Mouse (Mus musculus): ENCODE data around the gene Nlgn1. TPM values are rescaled to one million over a fixed set of nuclear protein-coding genes. Genes with fewer than 3 reads are reported as not detected.

Nlgn1 gene
- polyA plus RNA-seq, 1 experiment from 2014 or later: not detected

DNA sequence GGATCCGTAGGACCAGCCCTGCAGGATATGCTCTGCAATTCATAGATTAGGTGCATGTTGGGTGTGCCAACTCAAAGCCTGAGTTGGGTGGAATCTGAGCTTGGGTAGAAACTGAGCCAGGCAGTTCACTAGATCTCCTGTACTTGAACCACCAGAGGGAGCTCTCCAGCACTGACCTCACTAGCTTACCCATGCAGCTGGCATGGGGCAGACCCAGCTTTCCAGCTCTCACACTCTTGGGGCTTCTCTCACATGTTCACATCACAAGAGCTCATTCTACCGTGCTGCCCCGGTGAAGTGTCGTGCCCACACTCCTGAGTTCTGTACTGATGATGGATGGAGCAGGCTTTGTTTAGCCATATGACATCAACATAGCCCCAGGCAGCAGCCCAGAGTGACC lies 679.2 kb downstream of the Nlgn1 start:
- DNase-seq (no peak), ATAC-seq (no peak)
- Histone ChIP-seq H3K9ac (replicated peaks) (no peak overlapping the region), H3K27ac (ENCODE audit: low read depth) (no peak overlapping the region), H3K36me3 (replicated peaks; ENCODE audit: insufficient read depth, low read length) (no peaks in the 10 kb centered on the region), H3K4me3 (ENCODE audit: low read depth, low read length) (no peak overlapping the region), H3K4me2 (ENCODE audit: low read depth, low read length) (no peak overlapping the region), H3K27me3 (ENCODE audit: insufficient read depth, low read length) (no peaks in the 10 kb centered on the region), H3K4me1 (ENCODE audit: insufficient read depth) (no peaks in the 10 kb centered on the region), H3K9me3 (ENCODE audit: low read length) (no peaks in the 10 kb centered on the region; the same call in 1 of the 2 replicates)
- TF ChIP-seq EP300 (IDR thresholded peaks at IDR 0.05; ENCODE audit: low read depth) (no peak), CTCF (IDR thresholded peaks at IDR 0.05; ENCODE audit: low read depth) (no peak)
- WGBS (ENCODE audit: insufficient replicate concordance): 64% methylated on average over 4 of the region's 4 CpGs

- no peaks in the 10 kb centered on the region for H3K27me3 ChIP-seq (ENCODE audit: insufficient read depth, low read length)
- no peak for ATAC-seq
- TF ChIP-seq CTCF (IDR thresholded peaks at IDR 0.05; ENCODE audit: low read depth): no peak
- TF ChIP-seq EP300 (IDR thresholded peaks at IDR 0.05; ENCODE audit: low read depth): no peak
- no peak overlapping the region for H3K9ac ChIP-seq (replicated peaks)
- H3K36me3 ChIP-seq (replicated peaks; ENCODE audit: insufficient read depth, low read length): no peaks in the 10 kb centered on the region
- 80% methylated on average over 4 of the region's 4 CpGs for WGBS (ENCODE audit: insufficient replicate concordance)
- no peak overlapping the region for H3K27ac ChIP-seq (ENCODE audit: low read depth)
- no peaks in the 10 kb centered on the region for H3K4me1 ChIP-seq (ENCODE audit: insufficient read depth)
- no peak for DNase-seq
- no peaks in the 10 kb centered on the region for H3K9me3 ChIP-seq (ENCODE audit: low read length)
- H3K4me2 ChIP-seq (ENCODE audit: low read depth, low read length): no peak overlapping the region
- no peak overlapping the region for H3K4me3 ChIP-seq (ENCODE audit: low read depth, low read length)
These were observed 686.2 kb downstream of the Nlgn1 start for GRCm38 (mm10) chr3:25645895-25646691.

DNA sequence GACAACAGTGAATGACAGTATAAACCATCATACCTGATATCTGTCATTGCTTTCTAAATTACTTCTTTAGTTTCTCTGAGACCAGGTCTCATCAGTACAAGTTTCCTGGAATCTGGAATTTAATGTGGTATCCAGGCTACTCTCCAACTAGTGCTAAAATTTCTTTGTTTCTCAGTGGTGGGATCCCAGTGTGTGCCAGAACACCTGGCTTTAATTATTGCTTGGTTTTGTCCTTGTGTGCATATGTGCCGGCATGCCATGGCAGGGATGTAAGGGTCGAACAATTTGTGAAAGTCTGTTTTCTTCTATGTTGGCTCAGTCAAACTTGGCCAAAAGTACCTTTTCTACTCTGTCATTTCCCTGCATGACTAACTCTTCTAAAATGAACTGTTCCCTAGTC lies 703.1 kb downstream of the Nlgn1 start:
- no peaks in the 10 kb centered on the region for H3K4me1 ChIP-seq (ENCODE audit: insufficient read depth)
- WGBS (ENCODE audit: insufficient replicate concordance): 73% methylated on average over 2 of the region's 2 CpGs
- H3K9me3 ChIP-seq (ENCODE audit: low read length): no peaks in the 10 kb centered on the region
- no peak overlapping the region for H3K27ac ChIP-seq (ENCODE audit: low read depth)
- TF ChIP-seq EP300 (IDR thresholded peaks at IDR 0.05; ENCODE audit: low read depth) (no peak), CTCF (IDR thresholded peaks at IDR 0.05; ENCODE audit: low read depth) (no peak)
- H3K4me2 ChIP-seq (ENCODE audit: low read depth, low read length): no peak overlapping the region
- H3K27me3 ChIP-seq (ENCODE audit: insufficient read depth, low read length): no peaks in the 10 kb centered on the region
- no peaks in the 10 kb centered on the region for H3K36me3 ChIP-seq (replicated peaks; ENCODE audit: insufficient read depth, low read length)
- H3K4me3 ChIP-seq (ENCODE audit: low read depth, low read length): no peak overlapping the region
- no peak for ATAC-seq
- no peak overlapping the region for H3K9ac ChIP-seq (replicated peaks)
- no peak for DNase-seq

- H3K9me3 ChIP-seq (ENCODE audit: low read length): no peaks in the 10 kb centered on the region
- no peak overlapping the region for H3K4me2 ChIP-seq (ENCODE audit: low read depth, low read length)
- no peaks in the 10 kb centered on the region for H3K27me3 ChIP-seq (ENCODE audit: insufficient read depth, low read length)
- no peak overlapping the region for H3K4me3 ChIP-seq (ENCODE audit: low read depth, low read length)
- DNase-seq (no peak), ATAC-seq (no peak)
- no peak overlapping the region for H3K9ac ChIP-seq (replicated peaks)
- no peaks in the 10 kb centered on the region for H3K4me1 ChIP-seq (ENCODE audit: insufficient read depth)
- H3K27ac ChIP-seq (ENCODE audit: low read depth): no peak overlapping the region
- WGBS (ENCODE audit: insufficient replicate concordance): 50% methylated on average over 1 of the region's 1 CpGs
- no peaks in the 10 kb centered on the region for H3K36me3 ChIP-seq (replicated peaks; ENCODE audit: insufficient read depth, low read length)
- TF ChIP-seq EP300 (IDR thresholded peaks at IDR 0.05; ENCODE audit: low read depth) (no peak), CTCF (IDR thresholded peaks at IDR 0.05; ENCODE audit: low read depth) (no peak)
These were observed 725.7 kb downstream of the Nlgn1 start for GRCm38 (mm10) chr3:25606597-25606996.

GRCm38 (mm10) chr3:25597513-25597912 lies 734.7 kb downstream of the Nlgn1 start:
- TF ChIP-seq CTCF (IDR thresholded peaks at IDR 0.05; ENCODE audit: low read depth) (no peak), EP300 (IDR thresholded peaks at IDR 0.05; ENCODE audit: low read depth) (no peak)
- ATAC-seq: no peak
- H3K4me2 ChIP-seq (ENCODE audit: low read depth, low read length): no peak overlapping the region

DNA sequence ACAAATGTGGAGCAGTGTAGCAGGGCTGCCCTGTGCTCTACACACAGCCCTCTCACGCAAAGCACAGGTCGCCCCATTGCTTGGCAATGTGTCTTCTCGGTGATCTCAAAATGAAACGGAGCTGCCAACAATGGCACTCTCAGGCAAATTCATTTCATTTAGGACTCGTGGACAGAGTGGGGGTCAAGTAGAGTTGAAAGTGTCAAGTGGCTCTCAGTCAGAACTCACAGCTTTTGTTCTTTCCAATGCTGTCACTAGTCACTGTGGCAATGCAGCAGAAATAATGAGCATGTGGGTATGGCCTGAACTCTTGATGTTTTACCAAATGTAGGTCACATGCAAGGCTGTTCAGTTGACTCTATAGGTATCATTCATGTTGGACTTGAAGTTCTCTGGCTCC lies 756.7 kb downstream of the Nlgn1 start:
- no peak overlapping the region for H3K27ac ChIP-seq (ENCODE audit: low read depth)
- WGBS (ENCODE audit: insufficient replicate concordance): 70% methylated on average over 5 of the region's 5 CpGs
- no peaks in the 10 kb centered on the region for H3K36me3 ChIP-seq (replicated peaks; ENCODE audit: insufficient read depth, low read length)
- ATAC-seq (no peak), DNase-seq (no peak)
- H3K9me3 ChIP-seq (ENCODE audit: low read length): no peaks in the 10 kb centered on the region
- H3K4me2 ChIP-seq (ENCODE audit: low read depth, low read length): no peak overlapping the region
- no peak for TF ChIP-seq EP300 (IDR thresholded peaks at IDR 0.05; ENCODE audit: low read depth)
- TF ChIP-seq CTCF (IDR thresholded peaks at IDR 0.05; ENCODE audit: low read depth): no peak
- H3K9ac ChIP-seq (replicated peaks): no peak overlapping the region
- no peaks in the 10 kb centered on the region for H3K4me1 ChIP-seq (ENCODE audit: insufficient read depth)
- H3K27me3 ChIP-seq (ENCODE audit: insufficient read depth, low read length): no peaks in the 10 kb centered on the region
- no peak overlapping the region for H3K4me3 ChIP-seq (ENCODE audit: low read depth, low read length)

More at GRCm38 (mm10) chr3:25597513-25597912, 734.7 kb downstream of the Nlgn1 start:
- H3K27ac ChIP-seq (ENCODE audit: low read depth): no peak overlapping the region
- no peak for DNase-seq
- no peaks in the 10 kb centered on the region for H3K4me1 ChIP-seq (ENCODE audit: insufficient read depth)
- 69% methylated on average over 5 of the region's 5 CpGs for WGBS (ENCODE audit: insufficient replicate concordance)
- no peaks in the 10 kb centered on the region for H3K9me3 ChIP-seq (ENCODE audit: low read length)
- no peaks in the 10 kb centered on the region for H3K36me3 ChIP-seq (replicated peaks; ENCODE audit: insufficient read depth, low read length)
- no peak overlapping the region for H3K9ac ChIP-seq (replicated peaks)
- H3K27me3 ChIP-seq (ENCODE audit: insufficient read depth, low read length): no peaks in the 10 kb centered on the region
- no peak overlapping the region for H3K4me3 ChIP-seq (ENCODE audit: low read depth, low read length)
